Mouse (Mus musculus) thymus, adult 2 months (tissue): ENCODE measurements around the gene Mt1.

ENCODE experiments used
- CTCF ChIP-seq: fragments of 200-500 bp; IDR thresholded peaks from 2 replicates; pipeline ENCODE4 v1.5.1; 2012; ENCODE audit warnings: mild to moderate bottlenecking, control low read depth, low read length, moderate library complexity, borderline replicate concordance; ENCODE audit not compliant: control insufficient read depth, poor library complexity, insufficient read depth; ENCODE audit errors: extremely low read depth
- POLR2A ChIP-seq: fragments of 200-500 bp; IDR thresholded peaks from 2 replicates; pipeline ENCODE4 v1.6.1; 2012; ENCODE audit warnings: mild to moderate bottlenecking, low read length, control low read depth, moderate library complexity; ENCODE audit not compliant: control insufficient read depth, poor library complexity, insufficient read depth; ENCODE audit errors: extremely low read depth

- TF ChIP-seq CTCF (no peak), POLR2A (no peak)
These were observed 5.5 kb downstream of the Mt1 start for GRCm38 (mm10) chr8:94184357-94184843.
